Mouse (Mus musculus): ENCODE measurements around the gene Naa30. TPM values are rescaled to one million over a fixed set of nuclear protein-coding genes. Genes with fewer than 3 reads are reported as not detected.
"Not testable (repeated sequence)": the region's sequence is repeated elsewhere in the genome, so short reads cannot be mapped to it uniquely, and the experiment has no call there.

Gene Naa30
- 8.9 and 13.0 TPM in 2 replicates for polyA plus RNA-seq (2015; fragmentation: Nextera tagmentation; extraction: Ambion mirVana)

DNA sequence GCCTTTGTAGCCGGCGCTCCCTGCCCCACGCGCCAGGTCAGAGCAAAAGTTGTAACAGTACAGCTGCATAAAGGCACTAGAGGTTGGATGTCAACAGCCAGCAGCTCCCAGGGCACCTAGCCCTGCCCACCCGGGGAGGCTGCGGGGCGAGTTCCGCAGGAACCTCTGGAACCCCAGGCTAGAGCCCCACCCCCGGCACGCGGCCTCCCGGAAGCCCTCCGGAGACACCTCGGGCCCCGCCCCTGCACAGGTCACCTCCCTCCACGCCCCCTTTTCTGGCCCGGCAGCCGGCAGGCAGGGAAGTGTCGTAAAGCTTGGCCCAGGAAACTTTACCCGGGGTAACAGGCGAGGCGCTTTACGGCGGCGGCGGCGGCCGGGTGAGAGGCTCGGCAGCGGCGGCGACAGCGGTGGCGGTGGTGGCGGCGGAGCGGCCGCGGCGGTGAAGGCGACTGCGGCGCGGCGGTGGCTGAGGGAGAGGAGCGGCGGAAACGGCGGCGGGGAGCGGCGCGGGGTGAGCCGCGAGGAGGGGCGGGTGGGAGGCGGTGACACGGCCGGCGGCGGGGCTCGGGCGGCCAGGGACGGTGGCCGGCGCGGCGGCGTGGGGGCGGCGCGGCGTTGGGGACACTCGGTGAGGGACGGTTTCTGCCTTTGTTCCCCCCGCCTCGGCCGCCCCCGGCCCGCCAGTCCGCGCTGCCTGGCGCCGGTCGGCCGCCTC is at the start of gene Naa30:
TSS of gene Naa30 (plus strand) at position 360 of the 715 bp plus-strand sequence.
- DNase-seq (ENCODE audit: low spot score): peak; percentile 98

DNA sequence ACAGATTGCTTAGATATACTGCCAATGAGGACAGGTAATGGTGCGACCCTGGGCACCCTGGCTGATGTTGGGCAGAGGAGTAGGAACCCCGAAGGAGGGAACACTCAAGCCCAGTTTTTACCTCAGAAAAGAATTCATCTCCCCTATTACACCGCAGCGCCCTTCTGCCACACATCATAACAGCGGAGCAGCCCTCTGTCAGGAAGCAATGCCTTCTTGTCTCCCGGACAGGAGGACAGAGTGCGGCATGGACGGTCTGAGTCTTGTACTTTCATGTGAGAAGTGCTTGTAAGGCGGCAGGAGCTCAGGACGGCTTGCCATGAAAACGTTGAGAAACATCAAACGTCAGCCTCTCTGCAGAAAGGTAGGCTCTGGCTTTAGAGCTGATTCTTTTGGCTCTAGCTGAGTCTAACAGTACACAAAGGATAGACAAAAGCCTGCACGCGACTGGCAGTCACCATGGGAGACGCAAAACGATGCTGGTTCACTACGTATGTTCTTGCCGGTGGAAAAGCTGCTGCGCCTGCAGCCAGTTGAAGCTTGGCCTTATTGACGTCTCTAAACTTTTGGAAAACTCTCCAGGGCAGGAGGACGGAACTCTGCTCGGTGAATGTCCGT is 44.8 kb upstream of the Naa30 start:
- no peak for DNase-seq (ENCODE audit: low spot score)

DNA sequence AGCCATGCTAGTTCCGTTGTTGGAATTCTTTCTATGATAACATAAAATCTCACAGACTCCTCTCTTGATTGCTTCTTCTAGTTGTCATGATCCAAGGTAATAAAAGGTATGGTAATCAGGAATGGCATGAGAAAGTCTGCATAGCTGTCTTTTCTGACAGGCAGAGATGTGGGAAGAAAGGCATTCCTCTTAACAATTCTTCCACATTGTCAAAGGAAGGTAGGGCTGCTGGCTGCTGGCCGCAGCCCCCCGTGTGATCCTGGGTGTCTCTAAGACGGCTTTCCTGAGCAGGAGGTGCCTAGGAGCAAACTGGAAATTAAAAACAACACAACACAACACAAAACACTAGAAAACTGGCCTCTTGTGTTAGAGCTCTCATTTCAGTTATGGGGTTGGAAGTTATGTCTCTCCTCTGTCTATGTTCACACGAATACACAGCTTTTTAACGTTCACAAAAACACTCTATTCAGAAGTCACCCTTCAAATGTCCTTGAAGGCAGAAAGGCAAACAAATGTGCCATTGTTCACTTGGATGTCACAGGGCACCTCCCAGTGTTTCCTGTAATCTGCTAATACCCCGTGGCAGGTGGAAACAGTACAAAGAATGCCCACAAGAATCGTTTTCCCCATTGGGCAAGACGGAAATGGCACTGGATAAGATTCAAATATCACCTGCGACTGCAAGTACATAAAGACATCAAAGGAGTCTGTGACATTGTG is 43.3 kb upstream of the Naa30 start:
- no peak for DNase-seq (ENCODE audit: low spot score)

DNA sequence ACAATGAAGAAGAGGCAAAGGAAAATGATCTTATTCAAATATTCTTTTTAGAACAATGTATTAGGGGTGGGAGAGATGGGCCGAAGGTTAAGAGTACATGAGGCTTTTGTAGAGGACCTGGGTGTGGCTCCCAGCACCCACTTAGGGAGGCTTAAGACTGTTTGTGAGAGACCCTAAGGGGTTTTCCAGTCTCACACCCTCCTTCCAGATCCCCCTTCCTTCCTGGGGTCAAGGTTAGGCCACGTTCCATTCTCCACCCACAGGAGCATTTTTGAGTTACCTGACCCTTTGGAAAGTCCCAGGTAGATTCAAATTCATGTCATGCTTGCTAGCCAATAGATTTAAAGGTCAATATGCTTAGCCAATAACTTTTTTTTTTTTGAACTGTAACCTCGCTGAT is 39.6 kb upstream of the Naa30 start:
- DNase-seq (ENCODE audit: low spot score): no peak

DNA sequence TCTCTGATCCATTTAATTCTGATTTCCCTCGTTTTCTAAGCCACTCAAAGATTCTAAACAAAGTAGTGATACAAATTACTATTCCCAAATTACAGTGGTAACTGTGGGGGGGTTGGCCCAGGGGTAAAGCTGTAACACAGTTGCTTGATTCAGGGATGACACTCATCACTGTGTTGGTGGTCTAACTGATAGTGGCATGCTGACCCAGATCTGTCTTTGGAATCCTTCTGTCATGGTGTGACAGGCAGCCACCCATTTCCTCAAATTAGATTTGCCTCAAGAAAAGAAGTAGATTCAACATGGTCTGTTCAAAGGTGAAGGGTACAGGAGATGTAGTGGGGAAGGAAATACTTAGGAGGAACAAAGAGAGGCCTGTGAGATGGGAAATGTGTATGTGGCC is 33.9 kb upstream of the Naa30 start:
- no peak for DNase-seq (ENCODE audit: low spot score)

GRCm38 (mm10) chr14:49140756-49141155 is 31.3 kb upstream of the Naa30 start:
- DNase-seq (ENCODE audit: low spot score): no peak

- peak; percentile 81 for DNase-seq (ENCODE audit: low spot score)
Observed at GRCm38 (mm10) chr14:49153801-49154200, 18.2 kb upstream of the Naa30 start.

DNA sequence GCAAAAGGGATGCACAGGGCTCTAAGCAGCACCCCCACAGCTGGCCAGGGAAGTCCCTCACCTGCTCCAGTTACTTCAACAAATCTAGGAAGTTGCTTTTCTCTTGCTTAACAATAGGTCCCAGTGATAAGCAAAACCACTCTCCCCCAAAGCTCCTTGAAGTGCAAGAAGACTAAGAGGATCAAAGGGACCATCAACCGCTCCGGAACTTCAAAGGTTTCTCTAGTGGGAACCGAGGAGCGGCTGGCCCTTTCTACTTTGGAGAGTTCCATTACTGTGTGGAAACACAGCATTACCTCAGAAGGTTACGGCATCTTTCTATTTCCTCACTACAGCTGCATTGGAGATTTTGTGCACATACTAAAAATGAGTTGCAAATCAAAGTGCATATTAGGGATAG is 16.5 kb upstream of the Naa30 start:
- DNase-seq (ENCODE audit: low spot score): peak; percentile 71

GRCm38 (mm10) chr14:49158143-49158925 is 13.7 kb upstream of the Naa30 start:
- no peak for DNase-seq (ENCODE audit: low spot score)

- DNase-seq (ENCODE audit: low spot score): peak; percentile 39
Observed at GRCm38 (mm10) chr14:49171286-49171685, 740 bp upstream of the Naa30 start.

- peak; percentile 71 for DNase-seq (ENCODE audit: low spot score)
Observed at GRCm38 (mm10) chr14:49172582-49172988, 559 bp downstream of the Naa30 start.

GRCm38 (mm10) chr14:49173290-49174135 is 1.5 kb downstream of the Naa30 start:
- no peak for DNase-seq (ENCODE audit: low spot score)

DNA sequence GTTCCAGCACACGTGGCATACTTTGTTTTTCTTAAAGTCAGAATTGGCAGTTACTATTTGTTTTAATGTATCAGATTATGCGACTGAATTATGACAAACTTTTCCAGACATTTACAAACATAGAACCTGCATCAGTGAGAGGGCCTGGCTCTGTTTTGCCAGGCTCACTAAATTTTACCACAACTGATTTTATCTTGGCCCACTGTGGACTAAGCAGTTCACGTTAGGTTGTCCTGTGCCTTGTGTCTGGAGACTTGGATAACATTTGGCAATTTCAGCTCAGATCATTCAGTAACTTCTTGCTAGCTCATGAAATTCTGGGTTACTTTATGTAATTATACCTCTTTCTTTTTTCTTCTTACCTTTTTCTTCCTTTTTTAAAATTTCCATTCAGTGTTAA is 7.7 kb downstream of the Naa30 start:
- no peak for DNase-seq (ENCODE audit: low spot score)

DNA sequence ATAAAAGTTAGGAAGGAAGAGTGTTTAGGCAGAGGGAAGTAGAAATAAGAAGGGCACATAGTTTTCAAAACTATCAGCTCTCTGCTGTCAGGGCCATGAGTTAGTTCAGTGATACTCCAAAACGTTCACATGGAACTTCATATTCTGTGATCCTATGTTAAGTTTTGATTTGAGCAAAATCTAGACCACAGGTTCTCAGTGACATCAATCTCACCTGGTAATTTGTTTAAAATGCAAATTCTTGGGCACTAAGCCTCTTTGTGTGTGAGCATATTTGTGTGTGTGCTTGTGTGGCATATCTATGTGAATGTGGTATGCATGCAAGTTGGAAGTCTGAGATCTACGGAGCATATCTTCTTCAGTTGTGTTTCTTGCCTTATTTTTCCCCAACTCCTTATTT is 14.2 kb downstream of the Naa30 start:
- no peak for DNase-seq (ENCODE audit: low spot score)

DNA sequence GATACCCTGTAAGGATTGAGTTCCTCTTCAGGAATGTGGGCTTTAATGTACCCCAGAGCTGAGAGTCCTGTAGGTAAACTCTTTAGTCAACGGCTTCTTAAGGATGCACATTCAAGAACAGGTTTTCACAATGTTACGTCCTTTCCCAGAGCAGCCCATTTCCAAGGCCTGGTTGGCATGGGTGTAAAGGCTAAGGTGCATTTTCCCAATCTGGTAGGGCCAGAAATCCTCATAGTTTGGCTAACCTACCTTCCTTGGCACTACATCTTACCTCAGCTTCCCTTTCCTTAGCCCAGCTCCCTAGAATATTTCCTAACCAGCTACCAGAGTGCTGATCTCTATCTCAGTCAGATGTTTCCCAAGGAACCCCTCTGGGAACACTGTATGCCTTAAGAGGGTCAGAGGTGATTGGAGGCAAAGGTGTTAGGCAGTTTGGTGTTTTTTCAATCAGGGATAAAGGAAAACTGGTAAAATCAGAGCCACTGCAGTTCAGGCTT is 25.1 kb downstream of the Naa30 start:
- DNase-seq (ENCODE audit: low spot score): no peak

DNA sequence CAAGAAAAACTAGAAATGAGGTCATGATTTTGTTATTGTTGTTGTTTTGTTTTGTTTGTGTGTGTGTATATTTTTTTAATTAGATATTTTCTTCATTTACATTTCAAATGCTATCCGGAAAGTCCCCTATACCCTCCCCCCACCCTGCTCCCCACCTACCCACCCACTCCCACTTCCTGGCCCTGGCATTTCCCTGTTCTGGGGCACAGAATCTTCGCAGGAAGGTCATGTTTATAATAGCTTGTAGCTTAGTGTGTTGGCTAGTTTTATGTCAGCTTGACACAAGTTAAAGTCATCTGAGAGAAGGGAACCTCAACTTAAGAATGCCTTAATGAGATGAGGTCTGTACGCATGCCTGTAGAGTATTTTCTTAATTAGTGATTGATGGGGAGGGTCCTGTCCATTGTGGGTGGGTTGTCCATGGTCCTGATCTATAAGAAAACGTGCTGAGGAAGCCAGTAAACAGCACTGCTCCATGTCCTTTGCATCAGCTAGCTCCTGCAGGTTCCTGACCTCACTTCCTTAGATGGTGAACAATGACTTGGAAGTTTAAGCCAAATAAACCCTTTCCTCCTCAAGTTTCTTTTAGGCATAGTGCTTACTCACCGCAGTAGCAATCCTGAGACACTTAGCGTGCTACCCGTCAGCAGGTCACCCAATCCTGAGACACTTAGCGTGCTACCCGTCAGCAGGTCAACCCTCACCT is 29.2 kb downstream of the Naa30 start:
- DNase-seq (ENCODE audit: low spot score): no peak

GRCm38 (mm10) chr14:49210215-49210614 is 38.2 kb downstream of the Naa30 start:
- not testable (repeated sequence) for DNase-seq (ENCODE audit: low spot score)

DNA sequence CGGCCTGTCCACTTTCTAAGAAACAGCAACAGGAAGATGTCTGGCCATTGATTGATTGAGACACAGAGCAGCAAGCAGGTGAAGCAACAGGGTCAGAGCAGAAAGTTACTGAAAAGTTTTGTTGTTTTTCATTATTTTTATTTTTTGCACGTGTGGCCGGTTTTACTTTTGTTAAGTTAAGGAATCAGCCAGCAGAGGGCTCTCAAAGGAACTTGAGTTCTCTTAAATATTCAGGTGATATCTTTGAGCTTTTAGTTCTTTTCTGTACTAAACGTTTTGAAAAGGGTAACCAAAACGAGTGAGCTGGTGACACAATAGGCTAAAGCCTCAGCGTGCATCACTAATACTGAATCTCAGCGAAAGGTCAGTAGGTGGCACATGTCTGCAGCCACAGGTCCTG is 46.7 kb downstream of the Naa30 start:
- DNase-seq (ENCODE audit: low spot score): peak; percentile 27

- peak; percentile 43 for DNase-seq (ENCODE audit: low spot score)
Observed at GRCm38 (mm10) chr14:49219466-49220022, 47.5 kb downstream of the Naa30 start.
